Mouse (Mus musculus): ENCODE data around the gene Lin37.

DNA sequence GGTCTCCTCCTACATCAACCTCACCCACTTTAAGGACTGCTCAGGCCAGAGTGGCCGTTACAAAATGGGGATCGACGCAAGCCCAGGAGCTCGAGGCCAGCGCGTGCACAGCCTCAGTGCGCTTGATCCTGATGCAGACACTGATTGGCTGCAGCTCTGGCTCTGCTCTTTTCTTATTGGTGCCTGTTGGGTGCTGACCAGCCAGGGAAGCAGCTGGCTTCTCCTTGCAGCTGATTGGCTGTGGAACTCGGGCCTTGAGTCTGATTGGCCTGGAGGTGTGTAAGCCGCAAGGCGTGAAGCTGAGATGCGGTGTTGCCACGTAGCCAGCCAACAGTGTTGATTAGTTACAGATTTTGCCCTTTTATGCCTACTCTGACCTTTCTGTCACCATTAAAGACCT is 39.1 kb upstream of the Lin37 start, which contains the start of gene Zbtb32:
- TF ChIP-seq CTCF (IDR thresholded peaks at IDR 0.05; ENCODE audit: low read depth, low read length) (no peak), GATA1 (IDR thresholded peaks at IDR 0.05; ENCODE audit: borderline replicate concordance, low read length) (no peak), TAL1 (conservative IDR thresholded peaks at IDR 0.05; ENCODE audit: low read depth, low read length) (no peak), POLR2AphosphoS5 (IDR thresholded peaks at IDR 0.05; ENCODE audit: insufficient replicate concordance, low read depth, low read length) (no peak)

Measured in G1E (cell line).